ENCODE assay signal across 8 mouse cellular contexts in the genomic region with DNA sequence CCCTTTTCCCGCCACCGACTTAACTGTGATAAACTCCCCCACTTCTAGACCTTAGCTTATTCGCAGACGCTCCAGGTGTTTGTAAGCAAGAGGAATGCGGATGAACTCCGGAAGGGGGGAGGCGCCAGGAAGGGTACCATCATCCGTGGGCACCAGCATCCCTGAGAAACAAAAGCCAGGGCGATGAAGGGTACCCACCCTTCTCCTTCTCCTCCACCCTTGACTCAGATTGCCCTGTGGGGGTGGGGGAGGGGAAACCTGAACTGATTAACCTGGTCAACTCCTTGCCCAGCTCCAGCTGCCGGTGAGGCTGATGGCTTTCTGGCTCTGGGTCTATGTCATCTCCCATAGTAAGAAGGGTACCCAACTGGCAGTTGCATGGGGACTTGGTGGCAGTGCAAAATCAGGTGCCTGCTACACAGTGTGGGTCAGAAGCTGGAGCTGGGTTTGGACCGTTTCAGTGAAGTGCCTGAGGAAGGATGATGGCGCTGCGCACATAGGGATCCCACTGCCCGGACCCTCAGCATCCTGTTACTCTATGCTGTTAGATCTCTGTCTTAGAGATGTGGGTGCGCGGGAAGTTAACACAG.
DNase-seq lines count a peak whose midpoint lies in the region; ATAC-seq lines count a peak whose summit lies in the region.

No protein-coding gene starts in this region.

- DNase-seq in cerebellum, postnatal 14 days, result peak; percentile 46 to 74
- no peak for DNase-seq in cerebellum, postnatal 4 days (ENCODE audit: low spot score in 2 of 2)
- DNase-seq in right cerebral cortex, postnatal 10 days (ENCODE audit: low spot score in 2 of 2), result peak; percentile 54 to 63
- no peak for DNase-seq in right cerebral cortex, postnatal 36 days (ENCODE audit: low spot score in 2 of 2)
- no peak for DNase-seq in yolk sac, embryonic 10.5 days (ENCODE audit: low spot score)

- peaks cover 49% of the 10 kb centered on the region for H3K4me1 ChIP-seq in limb, embryonic 13.5 days

- H3K4me3 ChIP-seq in limb, embryonic 13.5 days, result peak overlapping the region; percentile 38

- H3K9ac ChIP-seq in limb, embryonic 13.5 days, result no peak overlapping the region

- no peaks in the 10 kb centered on the region for H3K9me3 ChIP-seq in limb, embryonic 13.5 days

- H3K27me3 ChIP-seq in limb, embryonic 13.5 days, result peaks cover 47% of the 10 kb centered on the region

- no peak for ATAC-seq in limb, embryonic 13.5 days (ENCODE audit: low FRiP score, low read depth)
- ATAC-seq in megakaryocyte-erythroid progenitor cell, adult 5-6 weeks (replicated peaks; ENCODE audit: low FRiP score, low TSS enrichment, poor library complexity, severe bottlenecking), result no peak
- ATAC-seq in cerebellum, adult (ENCODE audit: insufficient number of reproducible peaks, low FRiP score, low TSS enrichment), result no peak

- H3K27ac ChIP-seq in limb, embryonic 13.5 days, result no peak overlapping the region

- WGBS in limb, embryonic 13.5 days, result 4% methylated on average over 16 of the region's 16 CpGs

- H3K36me3 ChIP-seq in limb, embryonic 13.5 days, result no peaks in the 10 kb centered on the region

- H3K4me2 ChIP-seq in limb, embryonic 13.5 days (replicated peaks), result peak overlapping the region; percentile 64

Comparison
In these comparisons a context has a peak if more than half of its experiments do, and no peak if none do; other contexts are left out.
1. DNase-seq: peak in cerebellum, postnatal 14 days (2 of 2) and right cerebral cortex, postnatal 10 days (2 of 2); none in cerebellum, postnatal 4 days (0 of 2), right cerebral cortex, postnatal 36 days (0 of 2) and yolk sac, embryonic 10.5 days (single experiment).